Mouse (Mus musculus) left cerebral cortex, postnatal 25 days (tissue): ENCODE data around the gene Gabbr1. TPM values are rescaled to one million over a fixed set of nuclear protein-coding genes. Genes with fewer than 3 reads are reported as not detected.

Experiments used
- DNase-seq, 2 experiments: peaks; one replicate each; pipeline ENCODE4 v3.0.0; 2022; ENCODE audit warnings: low spot score in 2 of 2, mixed read lengths in 1 of 2
- intact Hi-C: fragments of 180-260 bp; cut with DNase I; formaldehyde crosslinking; loops from one replicate; pipeline ENCODE4 v1.15.1; 2025
- total RNA-seq, 2 experiments: library from RNA; stranded (reverse); gene quantifications; 2 replicates each; pipeline ENCODE4 v1.2.3; 2021

The Gabbr1 gene
- total RNA-seq, 2 experiments from 2014 or later = 670 to 698 TPM

GRCm38 (mm10) chr17:37070121-37070520 is 24.4 kb downstream of the Gabbr1 start:
- no peak for DNase-seq
- intact Hi-C loops = no loop called here

- intact Hi-C loops = loop anchor here (2.0 kb wide), 1 partner anchor 13 kb away; no protein-coding TSS in a partner anchor
- peak in 1 of 2 experiments; percentile 10 for DNase-seq
Observed at GRCm38 (mm10) chr17:37072080-37072729, 26.4 kb downstream of the Gabbr1 start.

GRCm38 (mm10) chr17:37072730-37073276 is 27.0 kb downstream of the Gabbr1 start:
- intact Hi-C loops = loop anchor here (2.0 kb wide), 1 partner anchor 14 kb away; no protein-coding TSS in a partner anchor
- DNase-seq = peak in 1 of 2 experiments; percentile 46

GRCm38 (mm10) chr17:37075181-37075580 is 29.4 kb downstream of the Gabbr1 start:
- intact Hi-C loops = no loop called here

GRCm38 (mm10) chr17:37075766-37076165 is 30.0 kb downstream of the Gabbr1 start:
- peak in 1 of 2 experiments; percentile 31 for DNase-seq
- intact Hi-C loops = no loop called here

More at GRCm38 (mm10) chr17:37075181-37075580, 29.4 kb downstream of the Gabbr1 start:
- peak in 1 of 2 experiments; percentile 3 for DNase-seq

GRCm38 (mm10) chr17:37078193-37078592 is 32.4 kb downstream of the Gabbr1 start:
- intact Hi-C loops = no loop called here
- DNase-seq = peak in 1 of 2 experiments; percentile 6

- peak in 1 of 2 experiments; percentile 16 for DNase-seq
- intact Hi-C loops = no loop called here
Observed at GRCm38 (mm10) chr17:37078990-37079389, 33.2 kb downstream of the Gabbr1 start.

- intact Hi-C loops = no loop called here
- DNase-seq = peak in 1 of 2 experiments; percentile 29
Observed at GRCm38 (mm10) chr17:37080119-37080518, 34.4 kb downstream of the Gabbr1 start.

- DNase-seq = peak in 1 of 2 experiments; percentile 16
Observed at GRCm38 (mm10) chr17:37081659-37082058, 35.9 kb downstream of the Gabbr1 start.

GRCm38 (mm10) chr17:37083327-37083726 is 37.6 kb downstream of the Gabbr1 start:
- intact Hi-C loops = loop anchor here (1.0 kb wide), 1 partner anchor 120 kb away; no protein-coding TSS in a partner anchor
- DNase-seq = peak; percentile 25 to 60

More at GRCm38 (mm10) chr17:37081659-37082058, 35.9 kb downstream of the Gabbr1 start:
- intact Hi-C loops = no loop called here

GRCm38 (mm10) chr17:37084632-37085031 is 38.9 kb downstream of the Gabbr1 start:
- intact Hi-C loops = loop anchor here (5.0 kb wide), 1 partner anchor 192 kb away; the partner anchor contains the start of gene Trim40
- peak in 1 of 2 experiments; percentile 3 for DNase-seq

GRCm38 (mm10) chr17:37085545-37085944 is 39.8 kb downstream of the Gabbr1 start:
- peak in 1 of 2 experiments; percentile 1 for DNase-seq
- intact Hi-C loops = loop anchor here (5.0 kb wide), 1 partner anchor 193 kb away; the partner anchor contains the start of gene Trim40

GRCm38 (mm10) chr17:37088399-37088798 is 42.6 kb downstream of the Gabbr1 start, which contains the start of gene Olfr90:
Olfr90 (minus strand) TSS chr17:37088499.
- intact Hi-C loops = loop anchor here (5.0 kb wide), 1 partner anchor 196 kb away; the partner anchor contains the start of gene Trim40
- no peak for DNase-seq

- DNase-seq = no peak
- intact Hi-C loops = no loop called here
Observed at GRCm38 (mm10) chr17:37092198-37092597, 46.4 kb downstream of the Gabbr1 start.

GRCm38 (mm10) chr17:37093289-37093688 is 47.5 kb downstream of the Gabbr1 start:
- no peak for DNase-seq
- intact Hi-C loops = no loop called here

GRCm38 (mm10) chr17:37098178-37098577 is 52.4 kb downstream of the Gabbr1 start, which contains the start of gene Olfr91:
Olfr91 (minus strand) TSS chr17:37098278.
- intact Hi-C loops = no loop called here

GRCm38 (mm10) chr17:37119988-37120387 is 74.2 kb downstream of the Gabbr1 start, which contains the start of gene Olfr92:
Olfr92 (minus strand) TSS chr17:37120088.
- DNase-seq = no peak

More at GRCm38 (mm10) chr17:37098178-37098577, 52.4 kb downstream of the Gabbr1 start, which contains the start of gene Olfr91:
- no peak for DNase-seq

More at GRCm38 (mm10) chr17:37119988-37120387, 74.2 kb downstream of the Gabbr1 start, which contains the start of gene Olfr92:
- intact Hi-C loops = loop anchor here (1.0 kb wide), 1 partner anchor 25 kb away; no protein-coding TSS in a partner anchor
